Mouse (Mus musculus) urinary bladder, adult 2 months (tissue): ENCODE measurements around the gene Zfp658. TPM values are rescaled to one million over a fixed set of nuclear protein-coding genes. Genes with fewer than 3 reads are reported as not detected.

Experiments
- DNase-seq: peaks from one replicate; pipeline ENCODE4 v3.0.0; 2022; ENCODE audit warnings: low spot score
- polyA plus RNA-seq: library from polyadenylated mRNA; depleted of rRNA; stranded (reverse); fragments of >200 nt; gene quantifications from 2 replicates; pipeline ENCODE4 v1.2.3, GENCODE M21; 2012; rRNA removed

Zfp658 gene
- 4.0 and 4.3 TPM in 2 replicates for polyA plus RNA-seq

GRCm38 (mm10) chr7:43562006-43562633, at the start of gene Zfp658:
TSS of gene Zfp658 (plus strand) at chr7:43562256.
- DNase-seq: peak; percentile 46

GRCm38 (mm10) chr7:43512519-43512918, 49.5 kb upstream of the Zfp658 start:
- no peak for DNase-seq

- DNase-seq: no peak
Observed at GRCm38 (mm10) chr7:43515076-43515475, 47.0 kb upstream of the Zfp658 start.

GRCm38 (mm10) chr7:43518341-43518740, 43.7 kb upstream of the Zfp658 start:
- DNase-seq: no peak

- no peak for DNase-seq
Observed at GRCm38 (mm10) chr7:43522776-43523175, 39.3 kb upstream of the Zfp658 start.

- DNase-seq: no peak
Observed at GRCm38 (mm10) chr7:43525313-43525712, 36.7 kb upstream of the Zfp658 start.

- no peak for DNase-seq
Observed at GRCm38 (mm10) chr7:43530216-43530785, 31.8 kb upstream of the Zfp658 start.

- DNase-seq: no peak
Observed at GRCm38 (mm10) chr7:43532936-43533505, 29.0 kb upstream of the Zfp658 start.

GRCm38 (mm10) chr7:43538524-43538923, 23.5 kb upstream of the Zfp658 start:
- no peak for DNase-seq

- DNase-seq: no peak
Observed at GRCm38 (mm10) chr7:43544225-43544977, 17.7 kb upstream of the Zfp658 start, which contains the start of gene Cd33. TSS of gene Cd33 (minus strand) at chr7:43544428.

- no peak for DNase-seq
Observed at GRCm38 (mm10) chr7:43545656-43546545, 16.2 kb upstream of the Zfp658 start.

GRCm38 (mm10) chr7:43547666-43548065, 14.4 kb upstream of the Zfp658 start:
- no peak for DNase-seq

- DNase-seq: no peak
Observed at GRCm38 (mm10) chr7:43548206-43548605, 13.8 kb upstream of the Zfp658 start.

- DNase-seq: no peak
Observed at GRCm38 (mm10) chr7:43553153-43553552, 8.9 kb upstream of the Zfp658 start.

GRCm38 (mm10) chr7:43554550-43554949, 7.5 kb upstream of the Zfp658 start:
- no peak for DNase-seq

GRCm38 (mm10) chr7:43555351-43555750, 6.7 kb upstream of the Zfp658 start:
- DNase-seq: no peak

GRCm38 (mm10) chr7:43556901-43557300, 5.2 kb upstream of the Zfp658 start:
- DNase-seq: no peak

GRCm38 (mm10) chr7:43562651-43563070, 605 bp downstream of the Zfp658 start:
- no peak for DNase-seq

GRCm38 (mm10) chr7:43563300-43563699, 1.2 kb downstream of the Zfp658 start:
- no peak for DNase-seq

- no peak for DNase-seq
Observed at GRCm38 (mm10) chr7:43571216-43571615, 9.2 kb downstream of the Zfp658 start.

- peak; percentile 56 for DNase-seq
Observed at GRCm38 (mm10) chr7:43579440-43580171, 17.6 kb downstream of the Zfp658 start, which contains the start of gene Zfp719. TSS of gene Zfp719 (plus strand) at chr7:43579610.
